Mouse (Mus musculus): ENCODE measurements around the gene Tmeff2. TPM values are rescaled to one million over a fixed set of nuclear protein-coding genes. Genes with fewer than 3 reads are reported as not detected.
"Not testable (repeated sequence)": the region's sequence is repeated elsewhere in the genome, so short reads cannot be mapped to it uniquely, and the experiment has no call there.

The Tmeff2 gene
- total RNA-seq (2021): 10 to 100 TPM; 48.1 to 50.0 TPM
- long read RNA-seq, experiment 1, transcript Tmeff2-201 (10 exons, 3,343 nt): major isoform, 113 of 137 reads
- long read RNA-seq, experiment 1, partial matches to known transcripts: 4 of 137 reads
- long read RNA-seq, experiment 1, other reads (novel, unspliced or antisense): 20 of 137 reads
- long read RNA-seq, experiment 2, transcript Tmeff2-201 (10 exons, 3,343 nt): major isoform, 75 of 88 reads
- long read RNA-seq, experiment 2, partial matches to known transcripts: 2 of 88 reads
- long read RNA-seq, experiment 2, other reads (novel, unspliced or antisense): 11 of 88 reads

DNA sequence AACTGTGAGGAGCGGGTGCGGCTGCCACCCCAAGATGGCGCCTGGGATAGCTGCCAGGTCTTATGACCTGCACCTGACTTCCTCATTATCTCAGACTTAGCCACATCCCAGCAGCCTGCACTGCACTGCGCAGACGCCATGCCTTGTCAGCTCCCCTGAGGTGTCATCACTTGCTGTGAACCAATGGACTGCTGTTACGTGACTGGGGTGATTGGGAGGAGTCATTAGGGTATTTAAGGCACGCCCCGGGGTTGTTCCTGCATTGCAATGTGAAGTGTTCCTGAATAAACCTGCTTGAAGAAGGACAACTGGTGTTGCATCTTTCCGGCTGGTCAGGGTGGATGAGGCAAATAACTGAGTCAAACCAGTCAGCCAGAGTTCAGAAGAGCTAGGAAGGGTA lies at the start of gene Tmeff2:
Tmeff2 (plus strand) TSS at position 262 of the 400 bp plus-strand sequence.
- intact Hi-C loops (cut with DNase I); DNase-seq (ENCODE audit: extremely low spot score in 1 of 2, low spot score in 2 of 2); H3K27ac ChIP-seq; H3K4me3 ChIP-seq: not testable (repeated sequence)

GRCm38 (mm10) chr1:50861515-50861914 lies 38.9 kb upstream of the Tmeff2 start:
- DNase-seq (ENCODE audit: extremely low spot score in 1 of 2, low spot score in 2 of 2): no peak
- Histone ChIP-seq H3K4me3 (no peak overlapping the region), H3K27ac (no peak overlapping the region)
- no peak for TF ChIP-seq CTCF (IDR thresholded peaks at IDR 0.05)
- intact Hi-C loops (cut with DNase I): no loop called here

GRCm38 (mm10) chr1:50897696-50898095 lies 2.8 kb upstream of the Tmeff2 start:
- H3K27ac ChIP-seq: no peak overlapping the region; the same call in 1 of the 2 replicates
- DNase-seq (ENCODE audit: extremely low spot score in 1 of 2, low spot score in 2 of 2): no peak

DNA sequence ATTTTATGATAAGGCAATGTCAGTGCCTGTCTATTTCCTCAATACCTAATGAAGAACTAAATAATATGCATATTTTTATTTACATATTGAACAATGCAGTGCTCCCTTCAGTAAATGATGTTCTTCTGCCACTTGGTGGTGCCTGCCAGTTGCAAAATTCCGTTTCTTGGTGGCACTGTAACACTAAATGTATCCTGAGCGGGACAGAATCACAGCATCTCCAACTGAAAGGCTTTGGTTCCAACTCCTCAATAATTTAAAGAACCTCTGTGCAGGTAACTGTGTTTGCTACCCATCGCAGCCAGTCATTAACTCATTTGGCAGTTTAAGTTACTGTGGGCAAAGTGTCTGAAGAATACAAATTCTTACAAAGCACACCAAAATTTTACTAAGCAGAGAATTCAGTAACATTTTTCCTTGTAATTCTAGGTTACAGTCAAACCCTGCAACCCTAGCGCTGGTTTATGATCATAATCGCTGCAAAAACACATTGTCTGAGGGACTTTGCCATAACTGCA lies 24.4 kb downstream of the Tmeff2 start:
- intact Hi-C loops (cut with DNase I): loop anchor here (5.0 kb wide), 2 partner anchors 342 to 672 kb away; no protein-coding TSS in a partner anchor
- Histone ChIP-seq H3K4me3 (peak overlapping the region; percentile 75), H3K27ac (peak overlapping the region; percentile 99)
- TF ChIP-seq CTCF (IDR thresholded peaks at IDR 0.05): peak; percentile 64
- DNase-seq (ENCODE audit: extremely low spot score in 1 of 2, low spot score in 2 of 2): peak; percentile 31 to 45

More at GRCm38 (mm10) chr1:50897696-50898095, 2.8 kb upstream of the Tmeff2 start:
- no peak for TF ChIP-seq CTCF (IDR thresholded peaks at IDR 0.05)
- intact Hi-C loops (cut with DNase I): no loop called here
- H3K4me3 ChIP-seq: no peak overlapping the region

DNA sequence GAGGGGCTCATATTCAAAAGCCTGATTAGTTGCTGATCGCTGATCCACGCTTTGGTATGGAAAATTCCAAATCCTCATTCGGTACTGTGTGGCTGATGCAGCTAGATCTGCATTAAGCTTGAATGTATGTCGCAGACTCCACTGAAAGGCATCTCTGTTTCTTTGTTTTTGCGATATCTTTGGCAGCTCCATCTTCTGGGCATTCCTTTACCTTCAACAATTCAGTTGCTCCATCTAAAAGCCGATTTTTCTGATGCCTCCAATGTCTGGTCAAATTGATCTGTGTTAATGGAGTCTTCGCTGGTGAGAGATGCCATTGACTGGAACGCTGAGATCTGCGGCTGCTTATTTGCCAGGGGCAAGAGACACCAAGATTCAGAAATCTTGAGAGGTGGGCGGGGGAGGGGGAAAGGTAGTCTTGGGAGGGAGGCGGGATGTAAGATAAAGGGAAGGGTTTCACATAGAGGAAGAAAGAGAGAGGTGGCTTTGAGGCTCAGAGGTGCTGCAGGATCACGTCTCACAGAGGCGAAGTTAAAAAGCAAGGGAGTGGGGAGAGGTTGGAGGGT lies 25.0 kb downstream of the Tmeff2 start:
- intact Hi-C loops (cut with DNase I): loop anchor here (5.0 kb wide), 2 partner anchors 342 to 672 kb away; no protein-coding TSS in a partner anchor
- Histone ChIP-seq H3K27ac (peak overlapping the region; percentile 99), H3K4me3 (peak overlapping the region; percentile 75)
- peak; percentile 24 to 39 for DNase-seq (ENCODE audit: extremely low spot score in 1 of 2, low spot score in 2 of 2)
- no peak for TF ChIP-seq CTCF (IDR thresholded peaks at IDR 0.05)

DNA sequence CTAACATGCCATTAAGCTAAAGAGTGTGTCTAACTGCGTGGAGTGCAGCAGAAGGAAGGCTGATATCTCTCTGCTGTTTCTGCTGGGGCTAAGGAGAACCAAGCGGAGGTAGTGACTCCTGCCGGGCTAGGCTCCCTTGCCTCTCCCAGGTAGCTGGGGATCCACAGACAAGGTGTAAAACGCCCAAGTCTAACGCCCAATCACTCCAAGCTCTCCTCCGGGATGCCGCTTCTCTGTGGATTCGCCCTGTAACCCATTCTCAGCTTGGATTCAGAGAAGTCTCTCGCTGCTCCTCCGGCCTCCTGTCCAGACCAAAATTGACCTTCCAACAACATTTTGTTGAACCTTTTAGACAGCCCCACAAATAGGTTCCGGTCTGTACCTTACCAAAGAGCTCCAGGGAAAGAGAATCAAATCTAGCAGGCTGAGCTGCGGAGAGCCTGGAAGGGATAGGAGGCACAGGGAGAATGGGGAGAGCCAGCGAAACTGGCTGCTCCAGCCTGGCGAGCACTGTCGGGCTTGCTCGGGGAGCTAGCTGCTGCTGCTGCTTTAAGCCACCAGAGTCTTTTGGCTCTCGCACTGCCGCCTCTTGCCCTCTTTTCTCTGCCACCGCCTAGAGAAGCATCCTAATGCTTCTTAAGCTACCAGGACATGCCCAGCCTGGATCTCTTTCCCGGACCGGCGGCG lies 26.1 kb downstream of the Tmeff2 start:
- intact Hi-C loops (cut with DNase I): loop anchor here (1.0 to 5.0 kb wide), 3 partner anchors 341 to 671 kb away; no protein-coding TSS in a partner anchor
- peak; percentile 29 to 44 for DNase-seq (ENCODE audit: extremely low spot score in 1 of 2, low spot score in 2 of 2)
- no peak for TF ChIP-seq CTCF (IDR thresholded peaks at IDR 0.05)
- peak overlapping the region; percentile 75 for H3K4me3 ChIP-seq
- H3K27ac ChIP-seq: peak overlapping the region; percentile 99

DNA sequence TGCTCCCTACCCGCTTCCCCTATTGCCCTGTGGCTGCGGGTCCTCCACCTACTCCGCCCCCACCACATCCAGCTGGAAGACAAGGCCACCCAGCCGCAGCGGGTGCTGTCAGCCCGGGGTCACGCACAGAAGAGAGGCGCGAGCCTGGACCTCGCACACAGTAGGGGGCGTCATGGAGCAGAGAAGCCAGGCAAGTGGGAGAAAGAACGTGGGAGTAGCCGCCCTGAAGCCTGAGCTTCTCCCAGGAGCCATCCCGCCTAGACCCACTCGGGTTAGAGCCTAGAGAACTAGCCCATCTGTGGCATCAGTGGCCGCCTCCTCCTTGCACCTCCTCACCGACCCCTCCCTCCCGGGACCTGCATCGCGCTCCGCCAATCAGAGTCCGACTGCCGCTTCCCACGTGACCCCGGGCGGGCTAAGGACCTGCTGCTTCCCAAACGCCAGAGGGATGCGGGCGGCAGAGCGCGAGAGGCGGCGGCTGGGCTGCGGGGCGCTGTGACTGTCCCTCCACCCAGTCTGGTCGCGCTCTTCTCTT lies 26.7 kb downstream of the Tmeff2 start:
- Histone ChIP-seq H3K27ac (peak overlapping the region; percentile 99), H3K4me3 (peak overlapping the region; percentile 75)
- TF ChIP-seq CTCF (IDR thresholded peaks at IDR 0.05): peak; percentile 48
- peak; percentile 97 for DNase-seq (ENCODE audit: extremely low spot score in 1 of 2, low spot score in 2 of 2)
- intact Hi-C loops (cut with DNase I): loop anchor here (1.0 to 5.0 kb wide), 3 partner anchors 340 to 670 kb away; no protein-coding TSS in a partner anchor

DNA sequence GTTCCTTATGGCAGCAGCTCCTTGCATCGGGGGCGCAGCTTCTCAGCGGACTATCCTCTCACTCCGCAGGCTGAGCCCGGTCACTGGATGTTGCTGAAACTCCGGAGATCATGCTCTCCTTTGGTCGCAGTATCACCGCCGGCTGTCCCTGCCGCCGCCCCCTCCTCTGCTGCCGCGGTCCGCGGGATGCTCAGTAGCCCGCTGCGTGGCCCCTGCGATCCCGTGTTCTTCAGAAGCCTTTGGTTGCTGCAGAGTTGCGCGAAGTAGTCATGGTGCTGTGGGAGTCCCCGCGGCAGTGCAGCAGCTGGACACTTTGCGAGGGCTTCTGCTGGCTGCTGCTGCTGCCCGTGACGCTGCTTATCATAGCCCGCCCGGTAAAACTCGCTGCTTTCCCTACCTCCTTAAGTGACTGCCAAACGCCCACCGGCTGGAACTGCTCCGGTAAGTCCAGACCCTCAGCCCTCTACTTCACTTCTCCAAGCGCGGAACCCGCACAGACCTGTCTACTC lies 27.3 kb downstream of the Tmeff2 start:
- peak; percentile 52 to 54 for DNase-seq (ENCODE audit: extremely low spot score in 1 of 2, low spot score in 2 of 2)

DNA sequence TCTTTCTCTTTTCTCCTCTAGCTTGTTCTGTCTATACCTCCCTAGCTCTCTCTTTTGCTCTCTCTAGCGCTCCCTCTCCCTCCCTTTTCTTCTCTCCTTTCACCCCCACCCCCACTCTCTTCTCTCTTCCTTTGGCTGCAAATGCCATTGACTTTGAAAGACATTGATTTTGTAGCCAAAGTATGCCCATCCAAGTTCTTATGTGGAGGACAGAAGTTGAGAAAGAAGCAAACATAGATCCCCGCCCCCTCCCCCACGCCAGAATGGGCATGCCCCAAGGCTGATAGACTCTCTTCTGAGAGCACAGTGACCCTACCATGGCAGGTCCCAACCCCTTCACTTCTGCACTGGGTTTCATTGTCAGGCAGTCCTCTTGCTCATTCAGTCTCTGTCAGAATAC lies 28.3 kb downstream of the Tmeff2 start:
- DNase-seq (ENCODE audit: extremely low spot score in 1 of 2, low spot score in 2 of 2): no peak
- Histone ChIP-seq H3K4me3 (peak overlapping the region; percentile 51), H3K27ac (no peak overlapping the region; the same call in 1 of the 2 replicates)
- intact Hi-C loops (cut with DNase I): loop anchor here (5.0 kb wide), 2 partner anchors 339 to 669 kb away; no protein-coding TSS in a partner anchor
- TF ChIP-seq CTCF (IDR thresholded peaks at IDR 0.05): no peak

More for the DNA sequence above, 27.3 kb downstream of the Tmeff2 start:
- intact Hi-C loops (cut with DNase I): loop anchor here (1.0 to 5.0 kb wide), 3 partner anchors 340 to 670 kb away; no protein-coding TSS in a partner anchor
- TF ChIP-seq CTCF (IDR thresholded peaks at IDR 0.05): no peak
- Histone ChIP-seq H3K4me3 (peak overlapping the region; percentile 75), H3K27ac (peak overlapping the region; percentile 99)

GRCm38 (mm10) chr1:50935076-50935475 lies 34.6 kb downstream of the Tmeff2 start:
- no peak overlapping the region for H3K27ac ChIP-seq
- TF ChIP-seq CTCF (IDR thresholded peaks at IDR 0.05): no peak
- no peak overlapping the region for H3K4me3 ChIP-seq
- DNase-seq (ENCODE audit: extremely low spot score in 1 of 2, low spot score in 2 of 2): no peak
- intact Hi-C loops (cut with DNase I): no loop called here

DNA sequence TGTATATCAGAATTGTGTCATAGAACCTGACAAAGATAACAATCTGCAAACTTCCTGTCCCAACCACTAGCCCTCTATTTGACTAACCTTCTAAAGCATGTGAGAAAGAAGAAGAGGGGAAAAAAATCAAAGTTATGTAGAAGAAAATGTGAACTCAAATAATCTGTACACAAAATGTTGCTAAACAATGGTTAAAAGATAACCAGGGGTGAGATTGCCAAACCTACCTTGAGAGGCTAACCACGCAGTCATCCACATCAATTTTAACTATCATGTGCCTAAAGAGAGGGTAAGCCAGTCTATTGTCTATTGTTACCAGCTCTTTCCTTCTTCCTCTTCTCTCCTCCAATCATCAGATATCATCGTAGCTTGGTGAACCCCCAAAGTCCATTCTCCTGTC lies 35.0 kb downstream of the Tmeff2 start:
- DNase-seq (ENCODE audit: extremely low spot score in 1 of 2, low spot score in 2 of 2): no peak
- Histone ChIP-seq H3K4me3 (no peak overlapping the region), H3K27ac (no peak overlapping the region)
- intact Hi-C loops (cut with DNase I): no loop called here
- TF ChIP-seq CTCF (IDR thresholded peaks at IDR 0.05): no peak

Measured in left cerebral cortex, adult 2 months (tissue).